Mouse (Mus musculus) kidney, adult 11 months (tissue): ENCODE measurements around the gene Tnfsf14.

ENCODE experiments used
- DNase-seq: peaks from one replicate; pipeline ENCODE4 v3.0.0; 2022

Tnfsf14 gene

DNA sequence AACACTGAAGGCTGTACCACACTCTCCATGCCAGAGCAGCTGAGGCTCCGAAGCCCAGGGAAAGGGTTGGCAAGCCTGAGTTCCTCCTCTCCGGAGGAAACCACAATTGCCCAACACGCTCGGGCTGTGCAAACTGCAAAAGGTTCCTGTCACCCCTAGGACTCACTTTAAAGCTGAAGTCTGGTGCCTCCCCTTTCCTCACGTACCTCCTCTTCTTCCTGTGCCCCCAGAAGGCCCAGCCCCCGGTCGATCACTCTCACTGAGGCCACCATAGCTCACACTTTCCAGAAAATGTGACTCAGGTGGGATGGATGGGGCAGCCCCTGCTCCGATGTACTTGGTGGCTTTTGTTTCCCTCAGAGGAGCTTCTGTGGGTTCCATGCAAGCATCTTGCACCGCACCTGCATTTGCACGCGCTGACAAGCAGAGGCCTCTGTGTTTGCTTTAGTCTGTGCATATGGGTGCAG, at the start of gene Tnfsf14:
Gene Tnfsf14, minus strand, starts transcription at position 137 of the 467 bp plus-strand sequence.
- no peak for DNase-seq

DNA sequence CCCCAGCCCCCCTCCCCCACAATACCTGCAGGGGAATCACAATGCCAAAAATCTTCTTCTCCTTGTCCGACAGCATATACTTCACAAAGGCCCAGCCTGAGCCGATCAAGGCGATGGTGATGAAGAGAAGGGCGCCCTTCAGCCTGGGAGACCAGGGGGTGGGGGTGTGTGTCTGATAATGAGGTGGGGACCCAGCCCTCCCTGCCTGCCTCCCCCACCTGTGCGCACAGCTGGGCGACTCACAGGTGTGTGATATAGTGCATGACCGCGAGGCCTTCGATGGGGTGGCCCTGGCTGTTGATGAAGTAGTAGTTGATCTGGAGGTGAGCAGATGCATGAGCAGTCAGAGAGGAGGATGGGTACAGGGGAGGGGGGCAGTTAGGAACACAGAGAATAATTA, 43.2 kb upstream of the Tnfsf14 start:
- no peak for DNase-seq

DNA sequence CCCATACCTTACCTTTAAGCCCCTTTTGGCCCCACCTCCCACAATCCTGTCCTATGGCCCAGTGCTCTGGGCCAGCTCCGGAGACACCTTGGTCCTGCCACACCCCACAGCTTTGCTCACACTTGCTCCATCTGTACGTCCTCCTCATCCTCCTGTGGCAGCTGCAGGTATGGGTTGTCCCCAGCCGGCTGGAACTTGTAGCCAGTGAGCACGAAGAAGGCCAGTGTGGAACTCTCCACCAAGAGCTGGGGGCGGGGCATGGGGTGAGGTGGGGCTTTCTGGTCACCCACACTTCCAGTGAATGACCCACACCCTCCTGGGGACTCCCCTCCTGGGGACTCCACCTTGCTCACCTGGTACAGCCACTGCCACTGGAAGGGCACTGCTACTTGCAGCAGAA, 41.8 kb upstream of the Tnfsf14 start:
- no peak for DNase-seq

DNA sequence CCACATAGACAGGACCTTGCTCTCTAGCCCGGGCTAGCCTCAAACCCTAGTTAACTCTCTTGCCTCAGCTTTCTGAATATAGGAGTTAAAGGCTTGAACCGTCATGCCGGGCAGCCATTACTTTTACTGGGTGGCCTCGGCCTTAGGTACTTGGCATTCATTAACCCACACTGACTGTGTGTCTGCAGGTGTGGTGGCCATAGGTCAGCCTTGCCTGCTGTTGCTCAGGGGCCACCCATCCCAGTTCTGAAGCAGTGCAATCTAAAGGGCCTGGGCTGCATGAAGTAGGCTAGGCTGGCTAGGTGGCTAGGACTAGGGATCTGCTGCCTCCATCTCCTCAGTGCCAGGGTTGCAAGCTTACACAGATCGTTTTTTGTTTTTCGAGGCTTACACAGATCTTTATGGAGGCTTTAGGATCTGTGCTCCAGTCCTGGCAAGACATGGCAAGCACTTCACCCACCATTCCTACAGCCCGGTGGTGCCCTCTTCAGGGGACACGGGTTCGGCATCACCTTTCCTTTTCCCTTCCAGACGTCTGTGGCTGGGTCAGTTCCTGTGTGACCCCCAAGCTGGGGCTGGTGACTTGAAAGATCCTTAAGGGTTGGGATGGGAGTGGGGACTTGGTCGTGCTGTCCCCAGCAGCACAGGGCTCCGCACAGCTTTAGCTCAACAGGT, 40.4 kb upstream of the Tnfsf14 start:
- peak; percentile 73 for DNase-seq

DNA sequence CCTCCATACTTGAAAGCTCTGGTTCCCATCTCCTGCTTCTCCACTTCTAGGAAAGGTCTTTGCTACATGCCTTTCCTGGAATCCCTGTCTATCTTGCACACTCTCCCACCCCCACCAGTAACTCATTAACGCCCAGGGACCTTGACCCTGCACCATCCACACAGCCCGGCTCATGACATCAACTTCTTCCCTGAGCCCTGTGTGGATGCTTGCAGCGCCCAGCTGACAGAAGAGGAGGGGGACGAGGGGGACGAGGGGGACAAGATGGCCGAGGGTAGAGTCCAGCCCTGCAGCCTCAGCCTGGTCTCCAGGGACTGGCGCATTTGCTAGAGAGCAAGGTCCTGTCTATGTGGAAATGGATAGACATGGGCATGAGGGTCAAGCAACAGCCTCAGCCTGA, 39.1 kb upstream of the Tnfsf14 start:
- DNase-seq: peak; percentile 89

DNA sequence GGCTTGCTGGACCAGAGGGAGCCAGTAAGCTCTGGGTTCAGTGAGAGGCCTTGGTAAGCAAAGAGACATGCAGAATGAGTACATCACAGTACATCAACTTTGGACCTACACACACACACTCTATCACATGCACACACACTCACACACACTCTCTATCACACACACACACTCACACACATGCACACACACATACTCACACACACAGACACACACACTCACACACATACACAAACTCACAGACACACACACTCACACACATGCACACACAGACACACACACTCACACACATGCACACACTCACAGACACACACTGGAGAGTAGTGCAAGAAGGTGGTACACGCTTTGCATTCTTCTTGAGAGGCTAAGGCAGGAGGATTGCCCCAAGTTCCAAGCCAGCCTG, 38.2 kb upstream of the Tnfsf14 start:
- no peak for DNase-seq

DNA sequence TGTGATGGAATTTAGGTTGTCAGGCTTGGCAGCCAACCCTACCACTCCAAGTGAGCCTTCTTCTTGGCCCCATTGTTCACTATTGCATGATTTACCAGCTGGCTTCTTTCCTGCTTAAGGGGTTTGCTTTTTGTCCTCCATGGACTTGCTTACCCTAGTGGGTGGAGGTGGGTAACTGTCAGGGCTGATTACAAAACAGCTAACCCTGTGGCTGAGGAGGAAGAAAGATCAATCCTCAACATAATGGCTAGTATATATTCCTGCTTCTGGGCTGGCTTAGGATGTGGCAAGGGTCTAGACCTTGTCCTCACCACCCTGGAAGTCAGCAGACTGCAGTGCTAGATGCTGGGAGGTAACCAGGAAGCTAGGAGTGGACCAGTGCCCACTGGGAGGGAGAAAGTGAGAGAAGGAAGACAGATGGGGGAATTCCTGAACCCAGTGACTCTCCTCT, 37.4 kb upstream of the Tnfsf14 start:
- no peak for DNase-seq

DNA sequence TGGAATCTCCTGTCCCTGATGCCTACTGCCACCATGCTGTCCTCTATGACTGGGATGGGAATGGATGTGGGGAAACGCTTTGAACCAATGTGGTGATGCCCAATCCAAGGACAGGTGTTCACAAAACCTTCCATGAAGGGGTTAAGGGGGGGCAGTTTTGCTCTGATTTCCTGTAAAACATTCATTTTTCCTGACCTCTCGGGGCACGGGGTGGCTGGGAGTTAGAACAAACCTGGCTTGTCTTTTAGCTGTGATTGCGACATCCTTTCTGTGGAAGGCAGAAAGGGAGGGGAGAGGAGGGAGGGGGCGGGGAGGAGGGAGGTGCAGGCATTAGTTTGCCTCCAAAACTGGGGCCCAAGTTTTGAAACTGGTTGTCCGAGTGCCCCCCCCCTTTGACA, 36.8 kb upstream of the Tnfsf14 start:
- peak; percentile 61 for DNase-seq

DNA sequence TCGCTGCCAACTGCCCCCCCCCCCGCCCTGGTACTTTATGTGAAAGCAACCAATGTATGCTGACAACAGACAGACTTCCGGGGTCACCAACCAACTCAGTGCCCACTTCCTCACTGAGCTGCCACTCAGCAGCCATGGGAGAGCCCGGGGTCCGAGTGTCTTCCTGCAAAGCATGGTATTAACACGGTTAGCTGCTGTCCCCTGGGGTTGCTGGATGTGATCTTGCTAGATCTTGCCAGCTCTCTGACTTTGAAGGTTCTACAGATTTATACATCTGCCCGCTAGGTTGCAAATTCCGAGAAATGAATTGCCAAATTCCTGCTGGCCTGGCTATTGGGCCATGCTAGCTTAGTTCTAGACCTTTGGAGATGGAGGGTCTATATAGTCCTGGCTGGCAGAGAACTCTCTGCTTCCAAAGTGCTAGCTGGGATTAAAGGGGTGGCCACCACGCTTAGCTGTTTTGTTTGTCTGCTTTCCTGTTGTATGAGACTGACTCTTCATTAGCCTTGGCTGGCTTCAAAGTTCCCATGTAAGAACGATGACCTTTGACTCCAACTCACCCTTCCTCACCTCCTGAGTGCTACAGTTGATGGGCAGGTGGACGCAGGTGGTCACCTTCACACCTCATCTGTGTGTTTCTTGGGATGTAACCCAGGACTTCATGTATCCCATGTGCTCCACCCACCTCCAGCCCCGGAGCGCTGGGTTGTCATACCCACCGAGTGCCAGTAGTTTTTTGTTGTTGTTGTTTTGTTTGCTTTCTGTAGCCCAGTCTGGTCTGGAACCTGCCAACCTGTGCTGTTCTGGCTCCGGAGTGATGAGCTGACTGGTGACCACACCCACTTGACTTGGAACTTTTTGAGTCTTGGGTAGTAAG, 36.1 kb upstream of the Tnfsf14 start:
- DNase-seq: no peak

DNA sequence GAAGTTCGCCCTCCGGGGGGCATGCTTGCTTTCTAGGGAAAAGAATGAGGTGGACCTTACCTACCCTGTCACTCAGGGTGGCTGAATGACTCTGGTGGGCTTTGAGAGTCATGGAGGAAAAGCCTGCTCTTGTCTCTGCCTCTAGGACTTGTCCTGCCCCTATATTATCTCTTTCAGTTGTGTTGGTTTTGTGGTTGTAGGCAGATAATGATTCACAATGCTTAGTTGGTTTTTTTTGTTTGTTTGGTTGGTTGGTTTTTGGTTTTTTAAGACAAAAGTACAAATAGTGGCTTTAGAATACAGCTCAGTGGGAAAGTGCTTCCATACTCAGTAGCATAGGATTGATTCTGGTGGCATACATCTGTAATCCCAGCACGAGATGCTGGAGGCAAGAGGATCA, 34.9 kb upstream of the Tnfsf14 start:
- DNase-seq: no peak

DNA sequence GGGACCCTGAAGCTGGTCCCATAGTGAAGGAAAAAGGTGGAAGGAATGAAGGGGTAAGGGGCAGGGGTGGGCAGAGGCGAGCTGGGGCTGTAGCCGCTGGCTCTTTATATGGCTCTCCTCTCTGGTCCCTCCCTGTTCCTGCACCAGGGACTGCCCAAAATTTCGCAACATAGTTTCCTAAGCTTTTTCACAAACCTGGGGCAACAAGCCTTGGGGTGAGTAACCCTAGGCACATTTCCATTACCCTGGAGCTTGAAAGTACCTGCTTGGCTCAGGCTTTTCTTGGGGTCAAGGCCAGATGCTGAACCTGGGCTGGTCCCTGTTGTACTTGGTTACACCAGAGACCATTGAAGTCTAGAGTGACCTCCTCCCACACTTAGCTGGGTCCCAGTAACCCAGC, 34.0 kb upstream of the Tnfsf14 start, which contains the start of gene C3:
Gene C3, minus strand, starts transcription at position 123 of the 400 bp plus-strand sequence.
- no peak for DNase-seq

DNA sequence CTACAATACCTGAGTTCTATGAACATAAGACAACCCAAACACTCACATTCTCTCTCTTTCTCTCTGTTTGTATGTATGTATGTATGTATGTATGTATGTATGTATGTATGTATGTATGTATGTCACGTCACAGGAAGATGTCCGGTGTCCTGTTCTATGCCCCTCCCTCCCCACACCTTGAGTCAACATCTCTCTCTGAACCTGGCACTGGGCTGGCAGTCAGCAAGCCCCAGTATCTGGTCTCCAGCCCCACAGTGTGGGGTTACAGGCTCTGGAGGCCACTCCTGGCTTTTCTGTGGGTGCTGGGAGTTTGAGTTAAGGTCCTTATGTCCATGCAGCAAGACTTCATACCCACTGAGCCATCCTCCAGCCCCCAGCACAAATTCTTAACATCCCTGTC, 33.5 kb upstream of the Tnfsf14 start:
- DNase-seq: no peak

DNA sequence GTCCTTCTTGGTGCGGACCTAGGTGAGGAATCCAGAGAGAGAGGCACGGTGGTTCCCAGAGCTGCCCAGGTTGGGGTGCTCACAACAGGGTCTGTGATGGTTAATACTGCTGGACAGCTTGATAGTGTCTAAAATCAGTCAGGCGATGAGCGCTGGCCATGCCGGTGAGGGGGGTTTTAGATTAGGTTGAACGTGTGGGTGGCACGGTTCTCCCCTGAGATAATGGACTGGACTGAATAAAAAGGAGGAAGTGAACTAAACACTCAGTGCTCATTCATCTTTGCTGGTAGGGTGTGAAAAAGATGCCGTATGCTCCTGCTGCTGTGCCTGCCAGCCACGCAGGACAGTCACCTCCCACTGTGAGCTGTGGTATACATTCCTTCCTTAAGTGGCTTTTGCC, 29.3 kb upstream of the Tnfsf14 start:
- no peak for DNase-seq

DNA sequence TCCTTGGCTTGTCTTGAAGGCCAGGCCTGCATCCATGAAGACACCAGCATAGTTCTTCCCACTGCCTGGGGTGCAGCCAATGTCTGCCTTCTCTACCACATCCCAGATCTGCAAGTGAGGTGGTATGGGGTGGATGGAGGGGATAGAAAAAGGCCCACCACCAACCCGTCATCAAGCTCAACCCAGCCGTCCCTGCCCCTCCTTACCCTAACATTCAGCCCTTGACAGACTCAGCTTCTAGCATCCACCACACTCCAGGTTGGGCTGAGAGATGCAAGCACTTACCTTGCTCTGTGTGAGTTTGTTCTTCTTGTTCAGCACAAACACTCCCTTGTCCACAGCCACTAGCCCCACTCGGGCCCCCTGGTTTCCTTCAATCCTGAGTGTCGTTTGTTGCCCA, 27.9 kb upstream of the Tnfsf14 start:
- no peak for DNase-seq

DNA sequence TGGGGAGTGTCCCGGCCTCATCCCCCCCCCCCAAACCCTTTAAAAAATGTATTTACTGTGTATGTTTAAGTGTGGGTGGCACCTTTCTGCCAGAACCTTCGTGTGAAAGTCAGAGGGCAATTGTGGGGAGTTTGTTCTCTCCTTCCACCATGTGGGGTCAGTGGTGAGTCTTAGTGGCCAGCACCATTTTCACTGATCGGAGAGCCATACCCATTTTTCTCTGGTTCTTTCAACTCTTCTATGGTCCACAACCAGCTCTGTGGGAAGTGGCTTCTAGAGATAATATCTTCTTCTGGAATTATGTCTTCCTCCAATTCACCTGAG, 25.9 kb upstream of the Tnfsf14 start:
- DNase-seq: peak; percentile 49

DNA sequence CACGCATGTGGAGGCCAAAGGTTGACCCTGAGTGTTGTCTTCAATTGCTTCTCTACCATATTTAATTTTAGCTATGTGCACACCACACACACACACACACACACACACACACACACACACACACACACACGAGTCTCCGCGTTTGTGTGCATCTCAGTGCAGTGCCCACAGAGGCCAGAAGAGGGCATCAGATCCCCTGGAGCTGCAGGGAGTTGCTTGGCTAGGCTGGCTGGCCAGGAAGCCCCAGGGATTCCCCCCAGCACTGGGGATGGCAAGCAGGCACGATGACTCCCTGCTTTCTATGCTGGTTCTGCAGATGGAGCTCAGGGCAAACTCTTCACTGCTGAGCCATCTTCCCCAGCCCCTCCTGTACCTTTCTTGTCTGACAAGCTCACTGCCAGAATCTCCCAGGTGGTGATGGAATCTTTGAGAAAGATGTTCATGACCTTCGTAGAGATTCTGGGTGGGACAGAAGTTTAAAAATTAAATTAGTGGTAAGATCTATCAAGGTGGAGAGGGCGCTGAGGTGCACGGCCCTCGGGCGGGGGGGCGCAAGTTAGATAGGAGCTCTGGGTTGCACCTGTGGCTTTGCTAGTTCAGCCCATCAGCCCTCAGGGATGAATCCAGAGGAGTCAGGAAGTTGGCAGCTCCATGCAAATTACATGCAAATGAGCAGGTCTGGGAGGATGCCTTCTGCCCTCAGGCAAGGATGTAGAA, 25.3 kb upstream of the Tnfsf14 start:
- peak; percentile 50 for DNase-seq

DNA sequence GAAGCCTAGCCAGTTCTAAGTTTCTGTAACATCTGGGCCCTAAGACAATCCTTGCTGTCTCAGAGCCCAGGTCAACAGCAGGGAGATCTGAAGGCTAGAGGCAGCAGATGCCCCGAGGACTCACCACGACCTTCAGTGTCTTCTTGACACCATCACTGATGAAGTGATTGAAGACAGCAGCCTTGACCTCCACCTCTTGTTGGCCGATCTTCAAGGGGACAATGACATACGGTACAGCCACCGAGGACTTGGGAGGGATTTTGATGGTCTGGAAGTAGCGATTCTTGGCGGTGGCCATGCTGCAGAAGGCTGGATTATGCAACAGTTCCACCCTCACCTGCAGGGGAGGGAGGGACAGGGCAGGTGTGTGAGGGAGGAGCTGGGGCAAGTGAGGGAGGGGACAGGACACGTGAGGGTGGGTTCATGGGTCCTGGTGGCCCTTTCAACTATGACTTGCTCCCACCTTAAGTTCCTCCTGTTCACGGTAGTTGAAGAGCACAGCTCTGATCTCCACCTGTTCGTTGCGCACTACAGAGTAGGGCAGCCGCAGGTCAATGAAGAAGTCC, 24.4 kb upstream of the Tnfsf14 start:
- no peak for DNase-seq

DNA sequence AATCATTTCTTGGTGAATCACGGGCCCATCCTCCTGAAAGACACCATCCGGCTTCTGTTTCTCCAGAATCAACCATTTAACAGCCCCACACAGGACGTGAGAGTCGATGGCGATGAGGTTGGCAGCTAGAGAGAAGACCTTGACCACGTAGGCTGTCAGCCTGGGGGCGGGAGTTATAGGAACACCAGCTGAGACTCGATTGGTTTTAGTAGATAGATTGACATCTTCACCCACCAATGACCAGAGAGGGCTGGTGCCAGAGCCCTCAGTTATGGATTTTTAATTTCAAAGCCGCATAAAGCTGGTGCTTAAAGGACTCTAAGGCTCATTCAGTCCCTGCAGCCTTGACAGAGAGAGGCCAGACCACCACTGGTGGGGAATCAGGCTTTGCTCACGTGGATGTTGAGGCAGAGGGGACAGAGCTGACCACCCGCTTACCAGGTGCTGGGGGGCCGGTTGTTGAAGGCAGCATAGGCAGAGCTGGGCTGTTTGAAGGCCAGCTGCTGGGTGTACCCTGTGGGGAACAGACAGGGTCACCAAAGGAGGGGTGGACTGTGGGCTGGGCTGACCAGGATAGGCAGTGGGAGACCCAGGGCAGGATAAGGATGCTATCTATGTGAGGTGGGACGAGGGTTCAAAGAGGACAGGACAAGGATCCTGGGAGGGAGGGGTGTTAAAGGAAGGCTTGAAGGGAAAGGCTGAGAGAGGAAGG, 20.9 kb upstream of the Tnfsf14 start:
- no peak for DNase-seq

DNA sequence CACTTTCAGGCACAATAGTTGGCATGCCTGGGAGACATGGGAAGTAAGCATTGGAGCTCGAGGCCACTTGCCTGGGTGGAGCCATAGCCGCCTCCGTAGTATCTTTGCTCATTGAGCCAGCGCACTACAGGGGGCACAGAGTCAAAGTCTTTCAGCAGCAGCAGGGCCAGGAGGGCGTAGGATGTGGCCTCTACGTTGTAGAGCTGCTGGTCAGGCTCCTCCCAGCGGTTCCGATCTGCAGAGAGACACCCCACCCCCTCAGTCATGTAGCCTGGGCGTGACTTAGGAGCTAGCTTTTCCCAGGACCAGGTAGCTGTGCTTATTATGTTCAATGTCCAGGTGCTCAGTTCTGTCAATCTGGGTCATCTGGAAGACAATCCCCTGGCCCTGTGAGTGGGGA, 17.5 kb upstream of the Tnfsf14 start:
- no peak for DNase-seq

DNA sequence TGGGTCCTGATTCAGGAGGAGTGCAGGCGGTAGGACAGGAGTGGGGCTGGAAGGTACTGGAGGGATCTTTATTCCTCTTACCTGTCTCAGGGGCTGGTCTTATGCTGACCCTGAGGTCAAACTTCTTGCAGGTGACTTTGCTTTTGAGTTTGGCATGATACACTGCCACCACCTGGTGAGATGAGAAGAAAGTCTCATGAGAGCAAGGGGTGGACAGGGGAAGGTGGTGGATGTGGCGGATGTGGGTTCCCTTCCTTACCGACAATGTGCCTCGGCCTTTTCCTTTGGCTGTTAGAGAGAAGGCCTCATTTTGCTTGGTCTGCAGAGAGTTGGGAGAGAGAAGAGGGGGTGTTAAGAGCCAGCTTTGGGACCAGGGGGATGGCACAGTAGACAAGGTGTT, 15.4 kb upstream of the Tnfsf14 start:
- no peak for DNase-seq

DNA sequence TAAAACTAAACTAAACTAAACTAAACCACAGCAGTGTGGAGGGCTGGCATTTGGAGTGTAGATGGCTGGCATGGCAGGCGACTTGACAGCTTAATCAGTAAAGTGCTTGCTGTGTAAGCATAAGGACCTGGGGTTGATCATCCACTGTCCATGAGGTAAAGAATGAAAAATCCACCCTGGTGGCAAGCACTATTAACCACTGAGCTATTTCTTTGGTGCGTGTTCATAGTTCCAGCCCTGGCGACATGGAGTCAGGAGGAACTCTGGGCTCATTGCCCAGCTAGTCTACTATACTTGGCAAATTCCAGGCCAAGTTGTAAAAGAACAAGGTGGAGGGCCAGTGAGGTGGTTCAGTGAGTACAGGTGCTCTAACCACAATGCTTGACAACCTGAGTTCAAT, 14.0 kb upstream of the Tnfsf14 start:
- DNase-seq: peak; percentile 69

DNA sequence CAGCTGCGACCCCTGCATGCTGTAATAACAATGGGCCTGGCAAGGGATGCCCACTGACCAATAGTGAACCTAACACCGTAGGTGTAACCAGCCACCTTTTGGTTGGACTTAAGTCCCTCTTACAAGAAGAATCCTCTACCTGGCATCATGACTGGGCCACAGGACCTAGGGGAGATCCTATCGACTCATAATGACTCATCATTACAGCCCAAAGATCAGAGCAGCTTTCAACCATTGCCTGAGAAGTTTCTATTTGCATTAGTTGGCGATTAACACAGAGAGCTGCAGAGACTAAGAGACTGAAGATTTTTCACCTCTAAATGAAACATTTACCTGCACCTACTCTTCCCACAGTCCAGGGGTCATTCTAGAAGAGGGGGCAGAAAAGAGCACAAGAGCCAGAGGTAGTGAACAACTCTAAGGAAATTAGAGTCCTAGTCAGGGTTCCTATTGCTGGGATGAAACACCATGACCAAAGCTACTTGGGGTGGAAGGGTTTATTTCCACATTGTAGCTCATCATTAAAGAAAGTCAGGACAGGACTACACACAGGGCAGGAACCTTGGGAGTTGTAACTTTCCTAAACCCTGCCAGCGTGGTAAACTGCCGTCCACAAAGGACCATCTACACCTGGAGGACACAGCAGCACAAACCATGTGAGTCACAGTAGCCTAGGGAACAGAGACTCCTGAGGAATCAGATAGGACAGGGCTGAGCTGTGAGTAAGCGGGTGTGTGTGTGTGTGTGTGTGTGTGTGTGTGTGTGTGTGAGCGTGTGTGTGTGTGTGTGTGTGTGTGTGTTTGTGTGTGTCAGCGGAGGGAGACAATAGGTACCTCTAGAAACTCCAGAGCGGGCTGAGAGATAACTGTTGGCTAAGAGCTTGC, 8.1 kb upstream of the Tnfsf14 start:
- DNase-seq: peak; percentile 27
